Mouse (Mus musculus) hindbrain, embryonic 16.5 days (tissue): ENCODE data around the gene Abi3bp. TPM values are rescaled to one million over a fixed set of nuclear protein-coding genes. Genes with fewer than 3 reads are reported as not detected.

ENCODE experiments used
- ATAC-seq: fragments of 200-750 bp; cut with Nextera tagmentation; 2 replicates; pipeline ENCODE4 v1.8.0; 2017; ENCODE audit warnings: moderate TSS enrichment, moderate library complexity
- H3K27ac ChIP-seq: fragments of 300-500 bp; sonication (generic); 2 replicates; pipeline ENCODE4 v1.5.1; 2014; ENCODE audit warnings: low read depth, mild to moderate bottlenecking, control low read depth, low read length, moderate library complexity
- H3K27me3 ChIP-seq: fragments of 300-500 bp; sonication (generic); replicated peaks from 2 replicates; pipeline ENCODE4 v1.6.1; 2014; ENCODE audit warnings: low read length; ENCODE audit not compliant: control insufficient read depth, insufficient read depth
- H3K36me3 ChIP-seq: fragments of 300-500 bp; sonication (generic); 2 replicates; pipeline ENCODE4 v1.6.1; 2014; ENCODE audit warnings: mild to moderate bottlenecking, low read length, moderate library complexity, mixed read lengths; ENCODE audit not compliant: control insufficient read depth, insufficient read depth
- H3K4me1 ChIP-seq: fragments of 300-500 bp; sonication (generic); 2 replicates; pipeline ENCODE4 v1.6.1; 2014; ENCODE audit warnings: low read depth, low read length; ENCODE audit not compliant: control insufficient read depth, insufficient read depth
- H3K4me2 ChIP-seq: fragments of 300-500 bp; sonication (generic); 2 replicates; pipeline ENCODE4 v1.6.1; 2014; ENCODE audit warnings: mild to moderate bottlenecking, low read length, control low read depth, moderate library complexity
- H3K4me3 ChIP-seq: fragments of 300-500 bp; sonication (generic); 2 replicates; pipeline ENCODE4 v1.5.1; 2014; ENCODE audit warnings: mild to moderate bottlenecking, low read length, control low read depth, moderate library complexity
- H3K9ac ChIP-seq: fragments of 300-500 bp; sonication (generic); 2 replicates; pipeline ENCODE4 v1.6.1; 2014; ENCODE audit warnings: low read depth, mild to moderate bottlenecking, control low read depth, low read length, moderate library complexity
- H3K9me3 ChIP-seq: fragments of 300-500 bp; sonication (generic); 2 replicates; pipeline ENCODE4 v1.6.1; 2014; ENCODE audit warnings: mild to moderate bottlenecking, low read length, moderate library complexity; ENCODE audit not compliant: control insufficient read depth
- WGBS: fragments of 180-500 bp; shearing (Covaris S2); extraction: QIAGEN DNeasy Blood & Tissue Kit; methylation state at CpG from one replicate; pipeline ENCODE4 v1.1.7; 2014; 5-methylcytosine and 5-hydroxymethylcytosine counted together
- polyA plus RNA-seq: library from polyadenylated mRNA; unstranded; fragments of >200 nt; fragmentation: Nextera tagmentation; extraction: Ambion mirVana; gene quantifications from 2 replicates; pipeline ENCODE4 v1.2.1, GENCODE M21; 2015

Abi3bp gene
- polyA plus RNA-seq, 1 experiment from 2014 or later, result 0.63 TPM

DNA sequence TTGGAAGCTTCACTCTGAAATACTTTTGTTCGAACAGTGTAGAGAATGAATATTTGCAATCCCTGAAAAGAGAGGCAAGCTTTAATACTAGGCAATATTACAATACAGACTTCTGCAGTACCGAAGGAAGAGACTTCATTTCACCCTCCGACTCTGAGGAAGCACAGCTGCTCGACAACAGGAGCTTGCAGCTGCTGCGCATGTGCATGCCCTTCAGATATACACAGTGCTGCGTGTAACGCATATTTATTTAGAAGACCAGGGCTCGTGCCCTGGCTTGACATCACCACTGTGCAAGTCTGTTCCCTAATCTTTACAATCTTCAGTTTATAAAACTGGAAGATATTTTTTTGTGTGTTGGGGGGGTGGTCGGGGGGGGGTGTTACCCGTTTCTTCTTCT lies 247.2 kb downstream of the Abi3bp start:
- Histone ChIP-seq H3K27ac (no peak overlapping the region), H3K9me3 (no peaks in the 10 kb centered on the region), H3K4me3 (no peak overlapping the region), H3K4me2 (no peak overlapping the region), H3K36me3 (no peaks in the 10 kb centered on the region), H3K4me1 (no peaks in the 10 kb centered on the region), H3K9ac (no peak overlapping the region), H3K27me3 (no peaks in the 10 kb centered on the region)
- WGBS, result 82% methylated on average over 10 of the region's 10 CpGs
- ATAC-seq, result no peak; the same call in 1 of the 2 replicates

DNA sequence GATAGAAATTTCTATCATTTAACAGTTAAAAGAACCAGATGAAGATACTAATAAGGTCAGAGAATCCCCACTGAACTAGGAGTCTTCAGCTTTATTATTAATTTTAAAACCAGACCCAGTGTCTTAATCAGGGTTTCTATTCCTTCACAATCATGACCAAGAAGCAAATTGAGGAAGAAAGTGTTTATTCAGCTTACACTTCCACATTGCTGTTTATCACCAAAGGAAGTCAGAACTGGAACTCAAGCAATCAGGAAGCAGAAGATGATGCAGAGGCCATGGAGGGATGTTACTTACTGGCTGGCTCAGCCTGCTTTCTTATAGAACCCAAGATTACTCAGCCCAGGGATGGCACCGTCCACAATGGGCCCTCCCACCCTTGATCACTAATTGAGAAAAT lies 251.4 kb downstream of the Abi3bp start:
- no peak for ATAC-seq
- no peak overlapping the region for H3K9ac ChIP-seq
- no peak overlapping the region for H3K4me3 ChIP-seq
- H3K4me1 ChIP-seq, result no peaks in the 10 kb centered on the region
- no peak overlapping the region for H3K4me2 ChIP-seq
- WGBS, result 11% methylated on average over 1 of the region's 1 CpGs
- no peak overlapping the region for H3K27ac ChIP-seq
- H3K36me3 ChIP-seq, result no peaks in the 10 kb centered on the region
- no peaks in the 10 kb centered on the region for H3K9me3 ChIP-seq
- no peaks in the 10 kb centered on the region for H3K27me3 ChIP-seq

Other genes starting within 250 kb of the Abi3bp start
- 164 and 176 TPM in 2 replicates for gene Tfg, start 239.6 kb downstream of the Abi3bp start, polyA plus RNA-seq